Mouse (Mus musculus) myocyte (in vitro differentiated cells): ENCODE measurements around the gene Brd4. TPM values are rescaled to one million over a fixed set of nuclear protein-coding genes. Genes with fewer than 3 reads are reported as not detected.

Source experiments
- H3K27me3 ChIP-seq: one replicate; pipeline ENCODE4 v1.6.1; 2011; ENCODE audit not compliant: control insufficient read depth, insufficient read depth, insufficient read length
- H3K36me3 ChIP-seq: one replicate; pipeline ENCODE4 v1.6.1; 2011; ENCODE audit not compliant: control insufficient read depth, insufficient read depth
- H3K4me2 ChIP-seq: one replicate; pipeline ENCODE4 v1.6.1; 2011; ENCODE audit warnings: low read depth, control low read depth
- H3K4me3 ChIP-seq: one replicate; pipeline ENCODE4 v1.5.1; 2011; ENCODE audit warnings: mild to moderate bottlenecking, control low read depth, moderate library complexity
- H3K79me2 ChIP-seq: one replicate; pipeline ENCODE4 v1.6.1; 2011; ENCODE audit not compliant: control insufficient read depth, insufficient read depth
- H3ac ChIP-seq: one replicate; pipeline ENCODE4 v1.6.1; 2011; ENCODE audit not compliant: control insufficient read depth, insufficient read length
- CEBPB ChIP-seq: IDR thresholded peaks from 2 replicates; pipeline ENCODE4 v1.6.1; 2011; ENCODE audit warnings: mild to moderate bottlenecking, moderate library complexity; ENCODE audit not compliant: poor library complexity, insufficient read depth, severe bottlenecking
- E2F4 ChIP-seq: IDR thresholded peaks from one replicate; pipeline ENCODE4 v1.6.1; 2011; ENCODE audit warnings: mild to moderate bottlenecking, control low read depth, moderate library complexity; ENCODE audit not compliant: insufficient read depth
- MAX ChIP-seq: IDR thresholded peaks from one replicate; pipeline ENCODE4 v1.6.1; 2011; ENCODE audit warnings: low read depth, mild to moderate bottlenecking, control low read depth
- MYOD1 ChIP-seq, 3 experiments: IDR thresholded peaks; one replicate each; pipeline ENCODE4 v1.6.1; 2011; ENCODE audit warnings: control low read depth in 2 of 3, low read depth in 2 of 3, mild to moderate bottlenecking in 2 of 3, moderate library complexity in 1 of 3; ENCODE audit not compliant: insufficient read length in 2 of 3, control insufficient read depth in 1 of 3
- MYOG ChIP-seq, 3 experiments: IDR thresholded peaks; one replicate each; pipeline ENCODE4 v1.6.1; 2011; ENCODE audit warnings: control low read depth in 2 of 3, low read depth in 2 of 3, mild to moderate bottlenecking in 2 of 3; ENCODE audit not compliant: insufficient read length in 2 of 3, control insufficient read depth in 1 of 3, insufficient read depth in 1 of 3
- POLR2A ChIP-seq: IDR thresholded peaks from one replicate; pipeline ENCODE4 v1.6.1; 2011; ENCODE audit warnings: low read depth, mild to moderate bottlenecking, control low read depth, moderate library complexity; ENCODE audit not compliant: insufficient read length
- POLR2AphosphoS2 ChIP-seq: IDR thresholded peaks from one replicate; pipeline ENCODE4 v1.6.1; 2011; ENCODE audit warnings: low read depth, control low read depth; ENCODE audit not compliant: insufficient read length
- REST ChIP-seq: IDR thresholded peaks from one replicate; pipeline ENCODE4 v1.6.1; 2011; ENCODE audit warnings: mild to moderate bottlenecking, control low read depth, moderate library complexity; ENCODE audit not compliant: insufficient read depth, insufficient read length
- SRF ChIP-seq: IDR thresholded peaks from one replicate; pipeline ENCODE4 v1.6.1; 2011; ENCODE audit warnings: low read depth; ENCODE audit not compliant: control insufficient read depth, insufficient read length
- TCF12 ChIP-seq: IDR thresholded peaks from one replicate; pipeline ENCODE4 v1.6.1; 2011; ENCODE audit warnings: mild to moderate bottlenecking, control low read depth; ENCODE audit not compliant: poor library complexity, insufficient read depth, severe bottlenecking
- TCF3 ChIP-seq: IDR thresholded peaks from one replicate; pipeline ENCODE4 v1.6.1; 2011; ENCODE audit warnings: low read depth, control low read depth; ENCODE audit not compliant: insufficient read length
- USF1 ChIP-seq: IDR thresholded peaks from one replicate; pipeline ENCODE4 v1.6.1; 2011; ENCODE audit warnings: low read depth, mild to moderate bottlenecking, control low read depth, moderate library complexity
- polyA plus RNA-seq: library from polyadenylated mRNA; unstranded; fragments of >200 nt; fragmentation: generic; extraction: Trizol; gene quantifications from one replicate; pipeline ENCODE4 v1.2.1, GENCODE M21; 2012; ENCODE audit warnings: missing spikeins

Gene Brd4
- polyA plus RNA-seq, 1 experiment, result 54.3 TPM

DNA sequence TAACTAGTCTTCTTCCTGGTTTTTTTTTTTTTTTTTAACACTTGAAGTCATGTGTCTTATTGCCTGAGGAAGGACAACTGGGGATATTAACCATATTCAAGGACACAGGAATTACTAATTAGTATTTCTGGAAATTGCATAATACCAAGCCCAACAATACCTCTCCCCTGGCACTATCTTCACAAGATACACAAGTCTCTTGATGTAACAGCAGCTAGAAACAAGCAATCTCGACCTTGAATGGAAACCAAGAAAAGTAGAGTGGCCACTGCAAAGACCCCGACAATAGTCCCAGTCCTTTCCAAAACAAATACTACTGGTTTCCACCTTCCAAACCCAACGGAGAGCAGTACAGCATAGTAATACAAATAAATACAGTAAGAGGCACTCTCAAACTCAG, 9.0 kb downstream of the Brd4 start:
- no peak overlapping the region for H3K4me3 ChIP-seq
- no peak overlapping the region for H3ac ChIP-seq
- TF ChIP-seq E2F4, result no peak
- TF ChIP-seq CEBPB, result peak; percentile 76; the same call in 1 of the 2 replicates
- peak overlapping the region; percentile 3 for H3K4me2 ChIP-seq
- H3K79me2 ChIP-seq, result peaks cover 100% of the 10 kb centered on the region
- no peaks in the 10 kb centered on the region for H3K27me3 ChIP-seq
- H3K36me3 ChIP-seq, result no peaks in the 10 kb centered on the region

DNA sequence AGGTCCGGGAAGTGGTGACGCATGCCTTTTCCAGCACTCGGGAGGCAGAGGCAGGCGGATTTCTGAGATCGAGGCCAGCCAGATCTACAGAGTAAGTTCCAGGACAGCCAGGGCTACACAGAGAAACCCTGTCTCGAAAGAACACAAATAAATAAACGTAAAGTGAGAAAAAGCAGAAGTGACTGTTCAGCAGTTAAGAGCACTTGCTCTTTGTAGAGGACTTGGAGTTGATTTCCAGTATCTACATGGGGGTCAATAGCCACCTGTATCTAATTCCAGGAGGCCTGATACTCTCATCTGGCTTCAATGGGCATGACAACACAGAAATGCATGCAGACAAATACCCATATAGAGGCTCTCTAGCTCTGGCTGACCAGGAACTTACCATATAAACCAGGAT, 15.4 kb downstream of the Brd4 start:
- H3K36me3 ChIP-seq, result no peaks in the 10 kb centered on the region
- no peak overlapping the region for H3K4me2 ChIP-seq
- H3K4me3 ChIP-seq, result no peak overlapping the region
- TF ChIP-seq E2F4 (no peak), SRF (no peak), MYOD1 (IDR thresholded peaks at IDR 0.05; ENCODE audit: control insufficient read depth in 1 of 3, insufficient read length in 2 of 3, low read depth in 2 of 3) (no peak), CEBPB (no peak), TCF3 (no peak), MAX (no peak)
- peaks cover 100% of the 10 kb centered on the region for H3K79me2 ChIP-seq
- H3K27me3 ChIP-seq, result no peaks in the 10 kb centered on the region
- no peak overlapping the region for H3ac ChIP-seq

DNA sequence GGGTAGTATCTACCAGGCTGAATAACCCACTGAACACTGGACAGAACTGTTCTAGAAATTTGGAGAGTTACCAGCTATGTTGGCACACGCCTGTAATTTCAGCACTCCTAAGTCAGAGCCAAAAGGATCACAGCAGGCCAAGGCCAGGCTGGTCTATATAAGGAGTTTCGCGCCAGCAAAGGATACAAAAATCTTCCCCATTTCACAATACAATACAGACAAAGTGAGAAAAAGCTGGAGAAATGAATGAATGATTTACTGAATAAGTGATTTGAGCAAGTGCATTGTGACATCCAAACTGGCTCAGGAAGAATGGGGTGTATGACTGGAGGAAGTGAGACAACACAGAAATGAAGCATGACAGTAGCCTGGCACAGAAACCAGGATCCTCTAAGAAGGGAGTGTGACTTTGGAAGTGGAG, 16.0 kb downstream of the Brd4 start:
- peaks cover 100% of the 10 kb centered on the region for H3K79me2 ChIP-seq
- H3K4me2 ChIP-seq, result no peak overlapping the region
- H3ac ChIP-seq, result no peak overlapping the region
- H3K36me3 ChIP-seq, result no peaks in the 10 kb centered on the region
- no peaks in the 10 kb centered on the region for H3K27me3 ChIP-seq
- H3K4me3 ChIP-seq, result no peak overlapping the region
- no peak for TF ChIP-seq TCF12
- TF ChIP-seq USF1, result no peak
- TF ChIP-seq POLR2AphosphoS2, result no peak
- no peak for TF ChIP-seq REST
- no peak for TF ChIP-seq SRF
- TF ChIP-seq POLR2A, result no peak
- no peak for TF ChIP-seq MYOG (IDR thresholded peaks at IDR 0.05; ENCODE audit: control insufficient read depth in 1 of 3, insufficient read depth in 1 of 3, insufficient read length in 2 of 3, low read depth in 2 of 3)
- no peak for TF ChIP-seq MAX
- no peak for TF ChIP-seq CEBPB
- TF ChIP-seq TCF3, result no peak
- TF ChIP-seq MYOD1 (IDR thresholded peaks at IDR 0.05; ENCODE audit: control insufficient read depth in 1 of 3, insufficient read length in 2 of 3, low read depth in 2 of 3), result no peak
- no peak for TF ChIP-seq E2F4

DNA sequence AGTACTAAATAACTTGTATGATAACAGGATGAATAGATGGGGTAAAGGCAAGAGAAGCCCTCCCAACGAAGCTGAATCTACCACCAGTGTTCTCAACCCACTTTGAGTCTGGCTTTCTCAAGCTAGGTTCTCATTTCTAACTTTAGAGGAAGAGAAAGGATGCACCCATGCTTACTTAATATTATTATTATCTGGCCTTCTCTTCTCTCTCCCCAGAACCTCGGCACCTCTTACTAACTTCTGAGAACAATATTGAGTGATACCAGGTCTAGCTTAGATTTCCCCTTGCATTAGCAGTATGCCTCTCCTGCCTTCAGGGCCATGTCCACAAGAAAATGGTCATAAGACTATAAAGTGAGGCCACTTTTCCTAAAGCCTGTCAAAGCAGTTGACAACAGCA, 16.4 kb downstream of the Brd4 start:
- H3K36me3 ChIP-seq, result no peaks in the 10 kb centered on the region
- no peak overlapping the region for H3K4me3 ChIP-seq
- H3K27me3 ChIP-seq, result no peaks in the 10 kb centered on the region
- H3ac ChIP-seq, result no peak overlapping the region
- no peak for TF ChIP-seq MAX
- TF ChIP-seq TCF3, result no peak
- no peak for TF ChIP-seq MYOD1 (IDR thresholded peaks at IDR 0.05; ENCODE audit: control insufficient read depth in 1 of 3, insufficient read length in 2 of 3, low read depth in 2 of 3)
- no peak for TF ChIP-seq E2F4
- no peak for TF ChIP-seq MYOG (IDR thresholded peaks at IDR 0.05; ENCODE audit: control insufficient read depth in 1 of 3, insufficient read depth in 1 of 3, insufficient read length in 2 of 3, low read depth in 2 of 3)
- TF ChIP-seq TCF12, result no peak
- no peak for TF ChIP-seq USF1
- no peak for TF ChIP-seq SRF
- no peak for TF ChIP-seq CEBPB
- no peak for TF ChIP-seq POLR2AphosphoS2
- TF ChIP-seq REST, result no peak
- no peak for TF ChIP-seq POLR2A
- peaks cover 100% of the 10 kb centered on the region for H3K79me2 ChIP-seq
- no peak overlapping the region for H3K4me2 ChIP-seq

DNA sequence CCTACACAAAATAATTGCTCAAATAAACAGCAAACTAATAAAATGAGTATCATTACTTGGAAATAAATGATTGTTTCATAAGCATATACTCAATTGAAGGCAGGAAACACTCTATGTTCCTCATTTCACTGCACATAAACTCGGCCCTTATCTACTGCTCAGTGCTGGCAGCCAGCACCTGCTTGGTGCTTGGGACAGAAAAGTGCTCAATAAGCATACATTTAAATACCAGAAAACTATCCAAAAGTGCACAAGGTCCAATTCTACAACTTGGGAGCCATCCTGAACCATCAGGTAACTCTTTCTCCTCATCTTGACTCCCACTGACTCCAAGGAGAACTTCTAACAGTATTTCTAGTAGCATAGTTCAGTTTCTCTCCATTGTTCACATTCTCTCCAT, 16.9 kb downstream of the Brd4 start:
- no peak for TF ChIP-seq TCF3
- TF ChIP-seq E2F4, result no peak
- no peak for TF ChIP-seq POLR2A
- no peak for TF ChIP-seq MAX
- no peak overlapping the region for H3K4me3 ChIP-seq
- no peaks in the 10 kb centered on the region for H3K27me3 ChIP-seq
- no peak overlapping the region for H3ac ChIP-seq
- no peaks in the 10 kb centered on the region for H3K36me3 ChIP-seq
- peaks cover 100% of the 10 kb centered on the region for H3K79me2 ChIP-seq
- no peak overlapping the region for H3K4me2 ChIP-seq
